Mouse (Mus musculus): ENCODE results near the gene Raly. TPM values are rescaled to one million over a fixed set of nuclear protein-coding genes. Genes with fewer than 3 reads are reported as not detected.

The Raly gene
- polyA plus RNA-seq, 1 experiment from 2014 or later, result 25.3 TPM

DNA sequence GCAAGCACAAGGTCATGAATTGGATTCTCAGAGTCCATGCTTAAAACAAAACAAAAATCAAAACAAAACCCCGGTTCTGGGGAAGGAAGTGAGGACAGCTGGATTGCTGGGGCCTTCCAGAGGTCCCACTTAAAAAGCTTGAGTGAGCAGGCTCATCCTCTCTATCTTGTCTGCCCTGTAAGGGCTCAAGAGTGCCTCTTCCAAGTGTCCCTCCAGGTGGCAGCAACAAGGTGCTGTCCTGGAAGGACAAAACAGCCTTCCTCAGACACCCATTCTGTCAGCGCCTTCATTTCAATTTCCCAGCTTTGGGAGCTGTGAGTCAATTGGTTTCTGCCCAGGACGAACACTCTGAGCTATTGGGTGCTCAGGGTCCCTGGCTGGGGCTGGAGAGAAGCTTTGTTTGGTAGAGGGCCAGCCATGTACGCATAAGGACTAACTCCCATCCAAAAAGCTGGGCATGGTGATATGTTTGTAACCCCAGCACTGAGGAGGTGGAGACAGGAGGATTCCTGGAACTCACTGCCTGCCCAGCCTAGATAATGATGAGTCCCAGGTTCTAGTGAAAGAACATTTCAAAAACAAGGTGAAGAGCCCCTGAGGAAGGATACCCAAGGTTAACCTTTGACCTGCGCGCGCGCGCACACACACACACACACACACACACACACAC, 25.9 kb upstream of the Raly start:
- H3K27ac ChIP-seq, result no peak overlapping the region
- no peak overlapping the region for H3K4me2 ChIP-seq
- H3K9ac ChIP-seq, result no peak overlapping the region
- H3K27me3 ChIP-seq, result no peaks in the 10 kb centered on the region
- no peak for ATAC-seq (ENCODE audit: low FRiP score)
- no peaks in the 10 kb centered on the region for H3K36me3 ChIP-seq
- WGBS, result 86% methylated on average over 9 of the region's 9 CpGs
- H3K9me3 ChIP-seq, result no peaks in the 10 kb centered on the region
- H3K4me1 ChIP-seq (replicated peaks), result 0 out of 2 replicates have a peak, but pooled peaks cover 5% of the 10 kb centered on the region
- no peak overlapping the region for H3K4me3 ChIP-seq

DNA sequence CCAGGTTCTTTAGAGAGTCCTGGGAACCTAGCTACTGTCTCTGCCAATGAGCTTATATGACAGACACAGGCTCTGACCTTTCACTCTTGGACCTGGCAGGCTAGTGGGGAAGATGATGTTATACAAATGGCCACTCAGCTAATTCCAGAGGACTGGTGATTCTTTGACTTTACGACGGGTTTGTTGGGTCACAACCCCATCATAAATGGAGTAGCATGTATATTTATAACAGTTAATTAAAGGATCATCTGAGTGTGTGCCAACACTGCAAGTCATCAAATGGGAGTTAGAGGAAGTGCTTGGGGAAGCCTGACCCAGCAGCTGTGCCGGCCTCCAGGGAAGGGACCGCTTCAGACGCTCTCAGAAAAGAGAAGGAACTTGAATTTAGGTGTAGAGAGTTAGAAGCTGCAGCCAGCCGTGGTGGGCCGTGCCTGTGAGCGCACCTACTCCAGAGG, 25.3 kb upstream of the Raly start:
- no peak for ATAC-seq (ENCODE audit: low FRiP score)
- H3K4me1 ChIP-seq (replicated peaks), result 0 out of 2 replicates have a peak, but pooled peaks cover 5% of the 10 kb centered on the region
- WGBS, result 79% methylated on average over 8 of the region's 8 CpGs

DNA sequence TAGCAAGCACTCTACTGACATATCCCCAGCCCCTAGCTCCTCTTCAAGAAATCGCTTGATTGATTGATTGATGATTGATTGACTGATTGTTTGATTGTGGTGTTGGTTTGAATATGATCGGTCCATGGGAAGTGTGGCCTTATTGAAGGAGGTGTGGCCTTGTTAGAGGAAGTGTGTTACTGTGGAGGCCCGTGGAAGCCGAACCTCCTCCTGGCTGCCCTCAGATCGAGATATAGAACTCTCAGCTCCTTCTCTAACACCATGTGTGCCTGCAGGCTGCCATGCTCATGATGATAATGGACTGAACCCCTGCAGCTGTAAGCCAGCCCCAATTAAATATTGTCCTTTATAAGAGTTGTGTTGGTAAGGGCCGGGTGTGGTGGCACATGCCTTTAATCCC, 23.8 kb upstream of the Raly start:
- Histone ChIP-seq H3K9me3 (no peaks in the 10 kb centered on the region), H3K9ac (no peak overlapping the region), H3K27ac (no peak overlapping the region), H3K4me2 (no peak overlapping the region), H3K36me3 (no peaks in the 10 kb centered on the region), H3K4me1 (replicated peaks) (0 out of 2 replicates have a peak, but pooled peaks cover 5% of the 10 kb centered on the region), H3K27me3 (no peaks in the 10 kb centered on the region), H3K4me3 (no peak overlapping the region)
- ATAC-seq (ENCODE audit: low FRiP score), result no peak
- WGBS, result 88% methylated on average over 6 of the region's 6 CpGs

More for the DNA sequence above, 25.3 kb upstream of the Raly start:
- H3K4me2 ChIP-seq, result no peak overlapping the region
- H3K4me3 ChIP-seq, result no peak overlapping the region
- no peak overlapping the region for H3K9ac ChIP-seq
- no peaks in the 10 kb centered on the region for H3K9me3 ChIP-seq
- H3K27ac ChIP-seq, result no peak overlapping the region
- H3K27me3 ChIP-seq, result no peaks in the 10 kb centered on the region
- H3K36me3 ChIP-seq, result no peaks in the 10 kb centered on the region

DNA sequence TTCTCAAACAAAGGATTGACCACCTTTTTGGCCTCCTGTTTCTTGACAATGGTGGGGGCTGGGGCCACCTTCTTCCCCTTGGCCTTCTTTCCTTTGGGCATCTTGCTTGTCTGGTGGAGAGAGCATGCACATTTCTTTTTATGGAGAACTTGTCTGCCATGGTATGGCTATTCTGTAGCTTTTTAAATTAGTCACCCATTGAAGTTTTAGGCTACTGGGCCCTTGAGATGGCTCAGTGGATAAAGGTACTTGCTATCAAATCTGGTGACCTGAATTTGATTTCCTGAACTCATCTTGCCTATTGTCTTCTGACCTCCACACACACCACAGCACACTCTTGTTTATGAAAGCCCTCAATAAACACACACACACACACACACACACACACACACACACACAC, 21.0 kb upstream of the Raly start, which contains the start of gene Gm14214:
Gene Gm14214 (minus strand): TSS at position 101 of the 400 bp plus-strand sequence.
- no peaks in the 10 kb centered on the region for H3K9me3 ChIP-seq

DNA sequence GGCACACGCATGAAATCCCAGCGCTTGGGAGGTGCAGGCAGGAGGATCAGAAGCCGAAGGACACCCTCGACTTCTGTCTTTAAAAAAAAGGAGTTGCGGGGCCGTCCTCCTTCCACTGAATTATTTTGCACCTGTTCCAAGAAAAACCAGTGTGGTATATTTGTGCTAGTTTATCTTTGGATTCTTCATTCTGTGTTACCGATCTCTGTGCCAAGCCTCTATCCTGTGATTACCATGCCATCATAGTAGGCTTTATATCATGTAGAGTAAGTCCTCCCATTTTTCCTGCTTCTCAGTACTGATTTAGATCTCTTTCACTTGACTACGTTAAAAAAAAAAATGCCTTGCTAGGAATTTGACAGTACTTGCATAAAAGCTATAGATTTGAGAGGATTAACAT, 19.3 kb upstream of the Raly start:
- Histone ChIP-seq H3K27ac (no peak overlapping the region), H3K27me3 (no peaks in the 10 kb centered on the region), H3K4me2 (no peak overlapping the region), H3K9ac (no peak overlapping the region), H3K4me3 (no peak overlapping the region), H3K9me3 (no peaks in the 10 kb centered on the region), H3K4me1 (replicated peaks) (no peaks in the 10 kb centered on the region), H3K36me3 (no peaks in the 10 kb centered on the region)
- ATAC-seq (ENCODE audit: low FRiP score), result no peak
- WGBS, result 72% methylated on average over 8 of the region's 8 CpGs

More for the DNA sequence above, 21.0 kb upstream of the Raly start, which contains the start of gene Gm14214:
- Histone ChIP-seq H3K4me3 (no peak within 1 kb of the TSS), H3K36me3 (no peaks in the 10 kb centered on the region), H3K27me3 (no peaks in the 10 kb centered on the region), H3K4me2 (no peak within 1 kb of the TSS), H3K4me1 (replicated peaks) (no peaks in the 10 kb centered on the region), H3K27ac (no peak within 1 kb of the TSS), H3K9ac (no peak within 1 kb of the TSS)
- no peak for ATAC-seq (ENCODE audit: low FRiP score)

DNA sequence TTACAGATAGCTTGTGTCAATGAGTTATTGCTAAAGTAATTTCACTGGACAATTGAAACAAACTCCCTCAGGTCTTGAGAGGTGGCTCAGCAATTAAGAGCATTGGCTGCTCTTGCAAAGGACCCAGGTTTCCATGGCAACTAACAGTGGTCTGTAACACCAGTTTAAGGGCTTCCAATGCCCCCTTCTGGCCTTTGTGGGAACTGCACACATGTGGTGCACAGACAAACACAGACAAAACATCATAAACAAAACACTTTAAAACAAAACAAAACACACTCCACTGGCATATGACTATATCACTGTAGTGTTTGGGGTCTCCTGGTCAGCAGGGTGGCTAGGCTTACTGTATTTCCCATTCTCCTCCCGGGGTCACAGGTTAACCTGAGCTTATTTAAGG, 16.9 kb upstream of the Raly start:
- no peak overlapping the region for H3K27ac ChIP-seq
- no peak overlapping the region for H3K9ac ChIP-seq
- no peaks in the 10 kb centered on the region for H3K27me3 ChIP-seq
- H3K36me3 ChIP-seq, result no peaks in the 10 kb centered on the region
- H3K9me3 ChIP-seq, result no peaks in the 10 kb centered on the region
- 93% methylated on average over 1 of the region's 1 CpGs for WGBS
- no peak overlapping the region for H3K4me3 ChIP-seq
- no peak overlapping the region for H3K4me2 ChIP-seq
- H3K4me1 ChIP-seq (replicated peaks), result no peaks in the 10 kb centered on the region
- ATAC-seq (ENCODE audit: low FRiP score), result no peak

DNA sequence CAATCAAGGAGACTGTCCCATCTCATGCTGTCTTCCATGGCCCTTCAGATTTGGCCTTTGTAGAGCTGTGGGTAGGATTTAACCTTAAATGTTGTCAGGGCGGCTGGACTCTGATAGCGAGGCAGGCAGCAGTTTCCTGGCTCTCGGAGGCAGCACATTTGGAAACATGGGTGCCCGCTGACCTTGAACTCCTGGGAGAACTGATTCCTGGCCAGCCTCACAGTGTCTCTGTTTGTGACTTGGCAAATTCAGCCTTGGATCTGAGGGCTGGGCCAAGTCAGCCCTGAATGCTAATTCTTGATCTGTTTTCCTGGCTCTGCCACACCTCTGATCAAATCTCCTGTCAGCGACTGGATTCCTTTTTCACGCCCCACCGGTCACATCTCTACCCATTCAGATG, 14.4 kb upstream of the Raly start:
- H3K27ac ChIP-seq, result no peak overlapping the region
- H3K4me1 ChIP-seq (replicated peaks), result no peaks in the 10 kb centered on the region
- H3K4me2 ChIP-seq, result no peak overlapping the region
- H3K36me3 ChIP-seq, result no peaks in the 10 kb centered on the region
- 75% methylated on average over 7 of the region's 7 CpGs for whole genome bisulfite sequencing
- no peak overlapping the region for H3K9ac ChIP-seq
- ATAC-seq (ENCODE audit: low FRiP score), result no peak
- H3K27me3 ChIP-seq, result no peaks in the 10 kb centered on the region
- H3K9me3 ChIP-seq, result no peaks in the 10 kb centered on the region
- H3K4me3 ChIP-seq, result no peak overlapping the region

DNA sequence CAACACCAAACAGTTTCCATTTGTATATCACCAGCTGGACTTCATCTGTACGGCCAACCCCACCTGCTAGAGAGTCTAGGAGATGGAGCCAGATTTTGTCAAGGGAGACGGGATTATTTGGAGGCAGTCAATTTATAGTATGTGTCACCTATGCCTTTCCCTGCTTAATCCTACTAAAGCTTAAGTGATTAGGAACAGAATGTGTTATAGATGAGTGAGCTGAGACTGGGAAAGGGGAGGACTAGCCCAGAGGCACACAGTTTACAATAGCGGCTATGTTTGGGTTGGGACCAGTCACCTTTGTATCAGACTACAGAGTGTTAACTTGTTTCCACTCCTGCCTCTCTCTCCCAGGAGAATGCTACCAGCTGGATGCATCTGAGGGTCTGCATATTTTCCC, 11.2 kb upstream of the Raly start:
- no peaks in the 10 kb centered on the region for H3K36me3 ChIP-seq
- WGBS, result 83% methylated on average over 3 of the region's 3 CpGs
- no peak overlapping the region for H3K9ac ChIP-seq
- ATAC-seq (ENCODE audit: low FRiP score), result no peak
- H3K4me3 ChIP-seq, result no peak overlapping the region
- H3K27ac ChIP-seq, result no peak overlapping the region
- no peaks in the 10 kb centered on the region for H3K27me3 ChIP-seq
- peaks cover 19% of the 10 kb centered on the region for H3K4me1 ChIP-seq (replicated peaks)
- H3K9me3 ChIP-seq, result no peaks in the 10 kb centered on the region
- no peak overlapping the region for H3K4me2 ChIP-seq

DNA sequence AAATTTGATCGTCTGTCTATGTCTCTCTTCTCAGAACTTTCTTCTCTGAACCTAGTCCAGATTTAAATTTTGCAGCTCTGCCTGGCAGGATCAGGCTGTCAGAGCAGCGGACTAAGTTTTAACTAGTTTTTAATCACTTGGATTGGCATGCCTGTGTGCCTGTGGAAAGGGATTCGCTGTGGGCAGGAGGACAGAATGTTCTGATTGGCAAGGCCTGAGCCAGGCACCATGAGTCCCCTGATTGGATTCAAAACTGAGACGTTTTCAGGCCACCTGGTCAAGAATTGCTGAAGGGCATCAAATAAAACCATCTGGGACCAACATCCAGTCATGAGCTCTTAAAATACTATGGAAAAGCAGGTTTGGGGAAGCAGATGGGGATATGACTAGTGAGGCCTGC, 8.5 kb upstream of the Raly start:
- Histone ChIP-seq H3K9ac (no peak overlapping the region), H3K27me3 (no peaks in the 10 kb centered on the region), H3K36me3 (no peaks in the 10 kb centered on the region), H3K4me1 (replicated peaks) (peaks cover 31% of the 10 kb centered on the region), H3K4me3 (no peak overlapping the region), H3K9me3 (no peaks in the 10 kb centered on the region), H3K27ac (peak overlapping the region; percentile 31; the same call in 1 of the 2 replicates), H3K4me2 (no peak overlapping the region)
- 75% methylated on average over 4 of the region's 4 CpGs for WGBS
- no peak for ATAC-seq (ENCODE audit: low FRiP score)

DNA sequence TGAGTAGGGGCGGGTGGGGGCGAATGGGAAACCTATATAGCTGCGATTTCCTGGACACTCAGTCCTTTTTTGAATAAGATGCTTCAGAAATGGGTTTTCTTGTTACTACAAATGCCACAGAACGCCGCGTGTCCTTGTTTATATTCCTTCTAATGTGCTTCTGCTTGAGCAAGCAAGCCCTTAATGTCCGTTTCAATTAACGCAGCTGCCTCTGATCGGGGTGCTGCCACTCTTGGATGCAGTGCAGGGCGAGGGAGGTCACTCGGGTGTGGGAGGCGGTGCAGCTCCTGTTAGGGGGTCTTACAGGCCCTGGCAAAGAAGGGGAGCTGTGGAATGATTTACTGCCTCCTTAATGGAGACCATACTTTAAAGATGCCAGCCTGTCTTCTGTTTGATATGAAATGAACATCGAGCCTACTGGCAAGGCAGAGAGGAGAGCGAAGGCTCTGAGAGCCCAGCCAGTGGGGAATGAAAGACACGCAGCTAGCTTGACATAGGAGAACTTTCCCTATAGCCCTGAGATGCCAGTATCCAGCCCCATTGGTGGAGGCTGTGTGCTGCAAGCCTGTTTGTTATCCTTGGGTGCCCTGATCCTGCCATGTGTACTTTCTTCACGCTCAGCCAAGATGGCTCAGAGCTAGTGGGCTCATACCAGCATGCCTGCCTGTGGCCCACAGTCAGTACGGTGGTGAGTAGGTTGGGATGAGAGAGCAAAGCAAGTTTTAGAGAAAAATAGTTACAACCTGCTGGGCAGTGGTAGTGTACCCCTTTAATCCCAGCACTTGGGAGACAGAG, 7.8 kb upstream of the Raly start:
- Histone ChIP-seq H3K36me3 (no peaks in the 10 kb centered on the region), H3K9me3 (no peaks in the 10 kb centered on the region), H3K27me3 (no peaks in the 10 kb centered on the region), H3K4me1 (replicated peaks) (peaks cover 31% of the 10 kb centered on the region), H3K9ac (no peak overlapping the region), H3K27ac (peak overlapping the region; percentile 31; the same call in 1 of the 2 replicates), H3K4me3 (no peak overlapping the region), H3K4me2 (no peak overlapping the region)
- WGBS, result 52% methylated on average over 17 of the region's 17 CpGs
- ATAC-seq (ENCODE audit: low FRiP score), result no peak

DNA sequence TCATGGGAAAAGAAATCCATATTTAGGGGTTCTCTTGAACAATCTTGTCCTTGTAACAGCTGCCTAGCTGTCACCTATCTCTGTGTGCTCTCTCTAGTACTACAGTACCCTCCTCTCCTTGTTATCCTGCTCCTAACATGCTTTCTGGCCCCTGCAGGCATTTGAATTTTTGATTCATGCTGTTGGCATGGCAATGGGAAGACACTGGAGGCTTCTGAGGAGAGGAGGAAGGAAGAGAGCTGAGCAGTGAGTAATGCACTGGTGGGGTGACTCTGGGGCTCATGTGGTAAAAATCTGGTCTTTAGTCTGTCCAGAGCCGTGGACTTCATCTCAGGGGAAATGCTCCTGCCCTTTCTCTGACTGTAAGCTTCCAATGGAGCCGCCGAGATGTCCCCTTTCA, 5.6 kb upstream of the Raly start:
- Histone ChIP-seq H3K36me3 (no peaks in the 10 kb centered on the region), H3K4me3 (no peak overlapping the region), H3K4me1 (replicated peaks) (peaks cover 38% of the 10 kb centered on the region), H3K27ac (no peak overlapping the region), H3K9ac (no peak overlapping the region), H3K4me2 (no peak overlapping the region), H3K27me3 (no peaks in the 10 kb centered on the region), H3K9me3 (no peaks in the 10 kb centered on the region)
- 59% methylated on average over 3 of the region's 3 CpGs for WGBS
- no peak for ATAC-seq (ENCODE audit: low FRiP score)

DNA sequence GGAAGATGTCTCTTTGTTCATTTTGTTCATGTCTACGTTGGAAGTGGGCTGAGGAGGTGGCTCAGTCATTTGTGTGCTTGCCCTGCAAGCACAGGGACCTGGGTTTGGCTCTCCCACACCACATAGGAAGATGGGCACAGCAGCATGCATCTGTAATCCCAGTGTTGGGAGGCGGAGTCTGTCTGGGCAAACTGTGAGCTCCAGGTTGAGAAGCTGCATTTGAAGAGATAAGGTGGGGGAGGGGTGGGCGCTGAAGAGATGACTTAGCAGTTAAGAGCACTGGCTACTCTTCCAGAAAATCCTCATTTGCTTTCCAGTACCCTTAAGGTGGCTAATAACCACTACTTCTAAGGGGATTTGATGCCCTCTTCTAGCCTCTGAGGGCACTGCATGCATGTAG, 4.7 kb upstream of the Raly start:
- no peaks in the 10 kb centered on the region for H3K27me3 ChIP-seq
- no peaks in the 10 kb centered on the region for H3K9me3 ChIP-seq
- no peak overlapping the region for H3K27ac ChIP-seq
- H3K4me3 ChIP-seq, result no peak overlapping the region
- peaks cover 38% of the 10 kb centered on the region for H3K4me1 ChIP-seq (replicated peaks)
- WGBS, result 50% methylated on average over 3 of the region's 3 CpGs
- no peaks in the 10 kb centered on the region for H3K36me3 ChIP-seq
- H3K4me2 ChIP-seq, result no peak overlapping the region
- H3K9ac ChIP-seq, result no peak overlapping the region
- no peak for ATAC-seq (ENCODE audit: low FRiP score)

DNA sequence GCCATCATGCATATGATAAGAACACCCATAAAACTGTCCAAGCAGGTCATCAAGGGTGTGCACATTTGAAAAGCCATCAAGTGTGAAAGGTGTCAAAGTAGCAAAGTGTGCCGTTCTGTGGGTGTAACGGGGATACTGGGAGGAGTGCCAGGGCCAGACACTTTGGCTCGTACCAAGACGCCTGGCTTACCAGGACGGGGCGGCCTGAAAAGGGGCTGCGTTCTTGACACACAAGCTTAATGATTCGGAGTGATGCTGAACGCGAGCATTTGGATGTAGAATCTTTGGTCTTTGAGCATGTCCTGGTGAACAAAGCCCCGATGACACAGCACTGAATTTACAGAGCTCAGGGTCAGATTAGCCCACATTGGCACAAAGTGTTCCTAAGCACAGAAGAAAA, 4.1 kb upstream of the Raly start:
- Histone ChIP-seq H3K4me1 (replicated peaks) (peaks cover 38% of the 10 kb centered on the region), H3K4me3 (no peak overlapping the region), H3K4me2 (no peak overlapping the region), H3K9ac (no peak overlapping the region), H3K27me3 (no peaks in the 10 kb centered on the region), H3K9me3 (no peaks in the 10 kb centered on the region), H3K27ac (no peak overlapping the region), H3K36me3 (no peaks in the 10 kb centered on the region)
- no peak for ATAC-seq (ENCODE audit: low FRiP score)
- 82% methylated on average over 11 of the region's 11 CpGs for WGBS
